Mouse (Mus musculus) C2C12 (cell line): ENCODE results near the gene Retn.

Experiments used
- CTCF ChIP-seq: IDR thresholded peaks from one replicate; pipeline ENCODE4 v1.5.1; 2011; ENCODE audit not compliant: control insufficient read depth, insufficient read depth, insufficient read length
- MYOD1 ChIP-seq: IDR thresholded peaks from one replicate; pipeline ENCODE4 v1.6.1; 2011; ENCODE audit warnings: low read depth; ENCODE audit not compliant: control insufficient read depth, insufficient read length

DNA sequence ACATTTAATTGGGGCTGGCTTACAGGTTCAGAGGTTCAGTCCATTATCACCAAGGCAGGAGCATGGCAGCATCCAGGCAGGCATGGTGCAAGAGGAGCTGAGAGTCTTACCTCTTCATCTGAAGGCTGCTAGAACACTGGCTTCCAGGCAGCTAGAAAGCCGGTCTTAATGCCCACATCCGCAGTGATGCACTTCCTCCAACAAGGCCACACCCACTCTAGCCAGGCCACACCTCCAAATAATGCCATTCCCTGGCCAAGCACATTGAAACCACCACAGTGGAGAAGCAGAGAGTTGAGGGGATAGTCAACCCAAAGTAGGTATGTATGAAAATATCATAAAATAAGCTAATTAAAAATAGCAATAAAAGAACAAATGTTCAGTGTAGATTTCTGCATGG lies 14.8 kb downstream of the Retn start:
- no peak for TF ChIP-seq CTCF
- TF ChIP-seq MYOD1 = no peak
